Mouse (Mus musculus) forebrain, embryonic 15.5 days (tissue): ENCODE data around the gene Hnf1b. TPM values are rescaled to one million over a fixed set of nuclear protein-coding genes. Genes with fewer than 3 reads are reported as not detected.
A peak's percentile ranks its signal among the peaks of the same experiment; 100 is the strongest.

Experiments used
- ATAC-seq: fragments of 200-750 bp; cut with Nextera tagmentation; replicated peaks from 2 replicates; pipeline ENCODE4 v1.8.0; 2017; ENCODE audit warnings: mild to moderate bottlenecking, moderate TSS enrichment, moderate library complexity
- H3K27ac ChIP-seq: fragments of 300-500 bp; sonication (generic); replicated peaks from 2 replicates; pipeline ENCODE4 v1.5.1; 2015; ENCODE audit warnings: mild to moderate bottlenecking, inconsistent platforms
- H3K27me3 ChIP-seq: fragments of 300-500 bp; sonication (generic); 2 replicates; pipeline ENCODE4 v1.6.1; 2015; ENCODE audit warnings: inconsistent platforms
- H3K36me3 ChIP-seq: fragments of 300-500 bp; sonication (generic); 2 replicates; pipeline ENCODE4 v1.6.1; 2015; ENCODE audit warnings: mild to moderate bottlenecking, inconsistent platforms
- H3K4me1 ChIP-seq: fragments of 300-500 bp; sonication (generic); 2 replicates; pipeline ENCODE4 v1.6.1; 2015; ENCODE audit warnings: inconsistent platforms
- H3K4me2 ChIP-seq: fragments of 300-500 bp; sonication (generic); replicated peaks from 2 replicates; pipeline ENCODE4 v1.6.1; 2015; ENCODE audit warnings: mild to moderate bottlenecking, inconsistent platforms
- H3K4me3 ChIP-seq: fragments of 300-500 bp; sonication (generic); 2 replicates; pipeline ENCODE4 v1.5.1; 2015; ENCODE audit warnings: mild to moderate bottlenecking, inconsistent platforms
- H3K9ac ChIP-seq: fragments of 300-500 bp; sonication (generic); replicated peaks from 2 replicates; pipeline ENCODE4 v1.6.1; 2015; ENCODE audit warnings: mild to moderate bottlenecking, inconsistent platforms
- H3K9me3 ChIP-seq: fragments of 300-500 bp; sonication (generic); 2 replicates; pipeline ENCODE4 v1.6.1; 2016; ENCODE audit warnings: inconsistent platforms
- WGBS: fragments of 180-500 bp; shearing (Covaris S2); methylation state at CpG from one replicate; pipeline ENCODE4 v1.1.7; 2015; ENCODE audit warnings: mixed read lengths; 5-methylcytosine and 5-hydroxymethylcytosine counted together
- polyA plus RNA-seq: library from polyadenylated mRNA; unstranded; fragments of >200 nt; fragmentation: Nextera tagmentation; extraction: Ambion mirVana; gene quantifications from 2 replicates; pipeline ENCODE4 v1.2.1, GENCODE M21; 2015

Hnf1b gene
- polyA plus RNA-seq, 1 experiment from 2014 or later: not detected

- no peak overlapping the region for H3K27ac ChIP-seq
- no peak overlapping the region for H3K4me3 ChIP-seq
- H3K9ac ChIP-seq: no peak overlapping the region
- H3K9me3 ChIP-seq: no peaks in the 10 kb centered on the region
- H3K4me2 ChIP-seq: no peak overlapping the region
- H3K4me1 ChIP-seq: no peaks in the 10 kb centered on the region
- H3K36me3 ChIP-seq: no peaks in the 10 kb centered on the region
- H3K27me3 ChIP-seq: no peaks in the 10 kb centered on the region
- 90% methylated on average over 4 of the region's 4 CpGs for WGBS
- ATAC-seq: no peak
Observed at GRCm38 (mm10) chr11:83914501-83914900, 64.6 kb downstream of the Hnf1b start.

- Histone ChIP-seq H3K9me3 (no peaks in the 10 kb centered on the region), H3K4me1 (no peaks in the 10 kb centered on the region), H3K27ac (no peak overlapping the region), H3K4me3 (no peak overlapping the region), H3K4me2 (no peak overlapping the region), H3K9ac (no peak overlapping the region), H3K27me3 (0 out of 2 replicates have a peak, but pooled peaks cover 3% of the 10 kb centered on the region), H3K36me3 (no peaks in the 10 kb centered on the region)
- ATAC-seq: no peak
- WGBS: 72% methylated on average over 2 of the region's 2 CpGs
Observed at GRCm38 (mm10) chr11:83922600-83922999, 72.7 kb downstream of the Hnf1b start.

- WGBS: 56% methylated on average over 3 of the region's 3 CpGs
- ATAC-seq: no peak
- Histone ChIP-seq H3K27ac (no peak overlapping the region), H3K36me3 (no peaks in the 10 kb centered on the region), H3K9me3 (no peaks in the 10 kb centered on the region), H3K4me1 (no peaks in the 10 kb centered on the region), H3K9ac (no peak overlapping the region), H3K27me3 (0 out of 2 replicates have a peak, but pooled peaks cover 3% of the 10 kb centered on the region), H3K4me3 (no peak overlapping the region), H3K4me2 (no peak overlapping the region)
Observed at GRCm38 (mm10) chr11:83927097-83927496, 77.2 kb downstream of the Hnf1b start.

DNA sequence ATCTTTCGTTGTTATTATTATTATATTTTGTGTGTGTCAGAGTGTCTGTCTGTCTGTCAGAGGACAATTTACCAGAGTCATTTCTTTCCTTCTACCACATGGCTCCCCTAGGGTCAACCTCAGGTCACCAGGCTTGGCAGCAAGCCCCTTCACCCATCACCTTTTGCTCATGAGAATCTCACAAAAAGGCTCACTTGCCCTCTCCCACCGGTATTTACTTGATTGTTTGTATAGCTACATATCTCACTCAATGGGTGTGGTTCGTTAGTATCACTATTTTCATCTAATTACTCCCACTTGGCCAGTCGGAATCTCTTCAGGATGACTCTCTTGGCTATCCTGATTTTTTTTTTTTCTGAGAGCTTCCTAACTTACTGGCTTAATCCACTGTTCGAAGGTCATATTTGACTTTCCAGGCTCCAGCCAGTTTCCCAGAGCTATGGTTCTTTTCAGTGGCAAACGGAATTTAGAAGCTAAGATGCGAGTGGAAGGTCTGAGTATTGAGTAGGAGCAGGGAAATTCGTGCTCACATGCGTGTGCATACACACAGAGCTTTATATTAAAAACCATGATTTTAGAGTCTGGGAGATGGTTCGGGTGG is 82.7 kb downstream of the Hnf1b start:
- ATAC-seq: no peak

GRCm38 (mm10) chr11:83933376-83933775 is 83.5 kb downstream of the Hnf1b start:
- Histone ChIP-seq H3K9me3 (no peaks in the 10 kb centered on the region), H3K4me2 (no peak overlapping the region), H3K27ac (no peak overlapping the region), H3K27me3 (no peaks in the 10 kb centered on the region; the same call in 1 of the 2 replicates), H3K4me1 (no peaks in the 10 kb centered on the region), H3K36me3 (no peaks in the 10 kb centered on the region), H3K4me3 (no peak overlapping the region), H3K9ac (no peak overlapping the region)
- 90% methylated on average over 4 of the region's 4 CpGs for WGBS
- no peak for ATAC-seq

More for the DNA sequence above, 82.7 kb downstream of the Hnf1b start:
- Histone ChIP-seq H3K4me2 (no peak overlapping the region), H3K4me1 (no peaks in the 10 kb centered on the region), H3K27ac (no peak overlapping the region), H3K4me3 (no peak overlapping the region), H3K27me3 (no peaks in the 10 kb centered on the region; the same call in 1 of the 2 replicates), H3K36me3 (no peaks in the 10 kb centered on the region), H3K9ac (no peak overlapping the region), H3K9me3 (no peaks in the 10 kb centered on the region)
- 78% methylated on average over 10 of the region's 10 CpGs for WGBS

GRCm38 (mm10) chr11:83935986-83936665 is 86.3 kb downstream of the Hnf1b start:
- Histone ChIP-seq H3K9me3 (no peaks in the 10 kb centered on the region), H3K27ac (no peak overlapping the region), H3K4me3 (no peak overlapping the region), H3K9ac (no peak overlapping the region), H3K27me3 (peaks cover 6% of the 10 kb centered on the region; the same call in 1 of the 2 replicates), H3K4me2 (no peak overlapping the region), H3K36me3 (no peaks in the 10 kb centered on the region), H3K4me1 (no peaks in the 10 kb centered on the region)
- WGBS: 29% methylated on average over 7 of the region's 7 CpGs
- ATAC-seq: no peak

DNA sequence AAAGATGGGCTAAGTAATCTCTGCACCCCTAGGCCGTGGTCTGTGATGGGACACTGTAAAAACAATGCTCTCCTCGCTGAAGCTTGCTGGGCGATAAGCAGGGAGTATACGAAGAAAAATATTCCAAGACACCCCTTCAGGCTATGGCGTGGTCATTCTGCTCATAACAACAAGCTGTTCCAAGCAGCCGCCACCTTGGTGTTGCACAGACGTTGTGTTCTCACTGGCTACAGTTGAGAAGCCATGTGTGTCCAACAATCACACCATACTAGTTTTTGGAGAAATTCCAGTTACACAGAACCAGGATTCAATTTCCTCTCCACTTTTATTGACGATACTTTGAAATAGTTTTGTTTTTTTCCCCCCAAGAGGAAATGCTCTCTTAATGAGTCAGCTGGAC is 88.7 kb downstream of the Hnf1b start:
- 82% methylated on average over 8 of the region's 8 CpGs for WGBS
- Histone ChIP-seq H3K9me3 (no peaks in the 10 kb centered on the region), H3K36me3 (no peaks in the 10 kb centered on the region), H3K4me2 (no peak overlapping the region), H3K9ac (no peak overlapping the region), H3K4me1 (peaks cover 14% of the 10 kb centered on the region), H3K4me3 (no peak overlapping the region), H3K27ac (no peak overlapping the region), H3K27me3 (peaks cover 6% of the 10 kb centered on the region; the same call in 1 of the 2 replicates)
- no peak for ATAC-seq

GRCm38 (mm10) chr11:83941950-83942840 is 92.3 kb downstream of the Hnf1b start, which contains the start of gene Ddx52:
Gene Ddx52 (plus strand): TSS chr11:83942062.
- H3K9ac ChIP-seq: peak within 1 kb of the TSS; percentile 63
- ATAC-seq: peak; percentile 97
- H3K4me1 ChIP-seq: peaks cover 14% of the 10 kb centered on the region
- peak within 1 kb of the TSS; percentile 61 for H3K4me3 ChIP-seq
- no peaks in the 10 kb centered on the region for H3K9me3 ChIP-seq
- peaks cover 6% of the 10 kb centered on the region; the same call in 1 of the 2 replicates for H3K27me3 ChIP-seq
- peak within 1 kb of the TSS; percentile 61 for H3K4me2 ChIP-seq
- peak within 1 kb of the TSS; percentile 62 for H3K27ac ChIP-seq
- WGBS: under 1% methylated on average over 49 of the region's 49 CpGs
- peaks cover 30% of the 10 kb centered on the region for H3K36me3 ChIP-seq

Other genes starting within 250 kb of the Hnf1b start
- gene Rpl9-ps1, start 204.4 kb upstream of the Hnf1b start, polyA plus RNA-seq: not detected in 2 replicates
- gene Ccl3, start 200.7 kb upstream of the Hnf1b start, polyA plus RNA-seq: 1.2 and 1.5 TPM in 2 replicates
- gene Ccl4, start 187.5 kb upstream of the Hnf1b start, polyA plus RNA-seq: 0.40 and 0.46 TPM in 2 replicates
- not detected in 2 replicates for gene Wfdc17, start 146.1 kb upstream of the Hnf1b start, polyA plus RNA-seq
- not detected in 2 replicates for gene Wfdc18, start 141.0 kb upstream of the Hnf1b start, polyA plus RNA-seq
- not detected in 2 replicates for gene Wfdc21, start 103.1 kb upstream of the Hnf1b start, polyA plus RNA-seq
- gene Heatr6, start 96.4 kb upstream of the Hnf1b start, polyA plus RNA-seq: 42.4 TPM in 2 replicates
- gene Ddx52, start 92.0 kb downstream of the Hnf1b start, polyA plus RNA-seq: 30.9 and 31.4 TPM in 2 replicates
- gene Synrg, start 114.4 kb downstream of the Hnf1b start, polyA plus RNA-seq: 33.5 and 34.3 TPM in 2 replicates
- 31.7 and 33.2 TPM in 2 replicates for gene Dusp14, start 219.2 kb downstream of the Hnf1b start, polyA plus RNA-seq